Mouse (Mus musculus) heart, embryonic 11.5 days (tissue): ENCODE measurements at regions not wholly inside any gene's neighbourhood (a gene's known extent, or its start where the extent isn't known, plus 50 kb on each side); places are given as distances from the start of the nearest gene placed in this dataset.
"Not testable (repeated sequence)": the region's sequence is repeated elsewhere in the genome, so short reads cannot be mapped to it uniquely, and the experiment has no call there.

ENCODE experiments used
- ATAC-seq: fragments of 200-750 bp; cut with Nextera tagmentation; replicated peaks from 2 replicates; pipeline ENCODE4 v1.8.0; 2017; ENCODE audit warnings: moderate library complexity; ENCODE audit not compliant: insufficient number of reproducible peaks, low FRiP score, low TSS enrichment
- H3K27ac ChIP-seq: fragments of 300-500 bp; sonication (generic); 2 replicates; pipeline ENCODE4 v1.5.1; 2014; ENCODE audit warnings: mild to moderate bottlenecking, low read depth, low read length
- H3K27me3 ChIP-seq: fragments of 300-500 bp; sonication (generic); 2 replicates; pipeline ENCODE4 v1.6.1; 2014; ENCODE audit warnings: mild to moderate bottlenecking, low read length, mixed read lengths; ENCODE audit not compliant: control insufficient read depth, insufficient read depth
- H3K36me3 ChIP-seq: fragments of 300-500 bp; sonication (generic); 2 replicates; pipeline ENCODE4 v1.6.1; 2014; ENCODE audit warnings: mild to moderate bottlenecking, low read length, moderate library complexity, mixed read lengths; ENCODE audit not compliant: control insufficient read depth, insufficient read depth
- H3K4me1 ChIP-seq: fragments of 300-500 bp; sonication (generic); 2 replicates; pipeline ENCODE4 v1.6.1; 2014; ENCODE audit warnings: low read length; ENCODE audit not compliant: control insufficient read depth, insufficient read depth
- H3K4me2 ChIP-seq: fragments of 300-500 bp; sonication (generic); 2 replicates; pipeline ENCODE4 v1.6.1; 2014; ENCODE audit warnings: mild to moderate bottlenecking, moderate library complexity
- H3K4me3 ChIP-seq: fragments of 300-500 bp; sonication (generic); 2 replicates; pipeline ENCODE4 v1.5.1; 2014; ENCODE audit warnings: low read depth, low read length
- H3K9ac ChIP-seq: fragments of 300-500 bp; sonication (generic); 2 replicates; pipeline ENCODE4 v1.6.1; 2014; ENCODE audit warnings: mild to moderate bottlenecking, low read depth, low read length, moderate library complexity
- H3K9me3 ChIP-seq: fragments of 300-500 bp; sonication (generic); replicated peaks from 2 replicates; pipeline ENCODE4 v1.6.1; 2016; ENCODE audit warnings: low read length; ENCODE audit not compliant: control insufficient read depth
- WGBS: fragments of 180-500 bp; shearing (Covaris S2); extraction: QIAGEN DNeasy Blood & Tissue Kit; methylation state at CpG from one replicate; pipeline ENCODE4 v1.1.7; 2014; ENCODE audit not compliant: insufficient replicate concordance; 5-methylcytosine and 5-hydroxymethylcytosine counted together

DNA sequence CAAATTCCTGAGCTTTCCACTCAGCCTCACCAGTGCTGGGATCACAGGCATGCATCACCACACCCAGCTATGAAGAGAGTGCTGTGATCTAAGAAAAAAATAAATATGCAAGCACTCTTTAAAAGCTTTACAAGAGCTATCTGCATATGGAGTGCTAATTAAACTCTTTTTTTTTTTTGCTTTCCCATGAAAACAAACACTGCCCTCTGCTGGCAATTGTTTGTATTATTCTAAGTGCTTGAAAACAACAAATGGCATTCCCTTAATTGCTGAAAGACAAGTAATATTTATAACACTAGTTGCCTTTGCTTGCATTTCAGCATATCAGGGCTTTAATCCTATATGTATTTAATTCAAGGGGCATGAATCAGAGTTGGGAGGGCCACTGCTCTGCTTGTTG, 91.8 kb downstream of the 5730507C01Rik start:
- H3K9ac ChIP-seq, H3K27ac ChIP-seq, H3K4me1 ChIP-seq, H3K9me3 ChIP-seq, ATAC-seq, H3K4me2 ChIP-seq, H3K36me3 ChIP-seq, H3K27me3 ChIP-seq, H3K4me3 ChIP-seq: not testable (repeated sequence)

DNA sequence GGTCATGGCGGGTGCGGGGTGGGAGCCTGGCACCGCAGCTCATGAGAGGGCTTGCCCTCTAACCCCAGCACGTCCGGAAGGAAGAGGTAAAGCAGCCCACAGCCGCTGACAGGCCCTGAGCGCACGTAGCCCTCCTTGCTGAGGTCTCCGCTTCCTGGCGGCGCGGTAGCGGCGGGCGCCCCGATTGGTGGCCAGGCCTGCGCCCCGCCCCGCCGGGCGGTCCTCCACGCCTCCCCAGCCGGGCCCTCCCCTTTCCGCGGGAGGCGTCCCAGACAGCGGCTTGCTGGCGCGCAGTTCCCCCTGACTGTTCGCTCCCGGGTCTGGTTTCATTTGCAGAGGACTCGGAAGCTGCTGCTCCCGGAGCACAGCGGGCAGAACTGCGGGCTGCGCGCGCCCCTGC, 95.5 kb downstream of the 5730507C01Rik start:
- under 1% methylated on average over 36 of the region's 38 CpGs for WGBS
- ATAC-seq: peak; percentile 83
- Histone ChIP-seq H3K4me1 (no peaks in the 10 kb centered on the region), H3K4me3 (peak overlapping the region; percentile 61), H3K4me2 (peak overlapping the region; percentile 63), H3K27me3 (no peaks in the 10 kb centered on the region), H3K9me3 (no peaks in the 10 kb centered on the region), H3K36me3 (no peaks in the 10 kb centered on the region), H3K9ac (peak overlapping the region; percentile 76), H3K27ac (peak overlapping the region; percentile 71)

DNA sequence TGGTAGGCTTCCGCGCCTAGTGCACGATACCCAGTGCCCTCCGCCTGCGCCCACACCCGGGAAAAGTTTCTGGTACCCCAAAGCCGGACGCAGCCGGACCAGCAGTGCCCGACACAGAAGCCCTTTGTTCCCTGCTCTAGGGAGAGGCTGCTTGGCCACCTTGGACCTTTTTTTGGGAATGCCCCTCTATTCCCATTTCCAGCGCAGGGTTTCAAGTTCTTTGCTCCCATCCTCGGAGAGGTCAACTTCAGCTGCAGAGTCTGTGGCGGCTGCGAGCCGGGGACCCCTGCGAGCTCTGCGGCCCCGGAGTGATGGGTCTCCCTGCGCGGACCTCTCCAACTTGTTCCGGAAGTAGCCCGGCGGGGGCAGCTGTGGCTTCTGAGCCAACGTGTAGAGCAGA, 96.3 kb downstream of the 5730507C01Rik start:
- H3K4me1 ChIP-seq, H3K9me3 ChIP-seq, ATAC-seq, H3K27me3 ChIP-seq, H3K27ac ChIP-seq, H3K36me3 ChIP-seq: not testable (repeated sequence)
- peak overlapping the region; percentile 61 for H3K4me3 ChIP-seq
- peak overlapping the region; percentile 63 for H3K4me2 ChIP-seq
- peak overlapping the region; percentile 76 for H3K9ac ChIP-seq
- 2% methylated on average over 17 of the region's 24 CpGs for WGBS
